Mouse (Mus musculus): ENCODE results near the gene Mrps25.
A peak's percentile ranks its signal among the peaks of the same experiment; 100 is the strongest.

Gene Mrps25

DNA sequence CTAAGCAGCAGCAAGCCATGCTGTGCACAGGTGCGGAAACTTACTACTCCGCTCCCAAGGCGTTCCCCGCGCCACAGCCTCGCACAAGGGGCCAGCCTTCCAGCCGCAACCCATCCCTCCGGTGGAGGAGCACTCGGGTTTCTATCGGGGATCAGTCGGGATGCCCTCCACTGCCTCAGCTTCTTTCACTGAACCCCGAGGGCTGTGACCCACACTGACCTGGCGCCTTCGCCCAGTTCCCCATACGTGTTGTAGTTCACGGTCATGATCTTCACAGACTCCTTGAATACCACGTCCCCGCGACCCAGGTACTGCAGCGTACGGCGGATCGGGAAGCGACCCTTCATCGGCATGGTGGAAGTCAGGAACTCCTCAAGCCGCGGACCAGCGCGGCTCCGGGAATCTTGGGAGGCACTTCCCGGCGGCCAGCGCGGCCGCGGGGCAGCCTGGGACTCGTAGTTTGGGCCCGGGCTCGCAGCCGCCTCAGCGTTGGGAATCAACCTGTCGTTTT, at the start of gene Mrps25:
TSS of gene Mrps25 (minus strand) at position 413 of the 511 bp plus-strand sequence.
- ATAC-seq (ENCODE audit: insufficient number of reproducible peaks, low FRiP score, low TSS enrichment) = peak; percentile 89

DNA sequence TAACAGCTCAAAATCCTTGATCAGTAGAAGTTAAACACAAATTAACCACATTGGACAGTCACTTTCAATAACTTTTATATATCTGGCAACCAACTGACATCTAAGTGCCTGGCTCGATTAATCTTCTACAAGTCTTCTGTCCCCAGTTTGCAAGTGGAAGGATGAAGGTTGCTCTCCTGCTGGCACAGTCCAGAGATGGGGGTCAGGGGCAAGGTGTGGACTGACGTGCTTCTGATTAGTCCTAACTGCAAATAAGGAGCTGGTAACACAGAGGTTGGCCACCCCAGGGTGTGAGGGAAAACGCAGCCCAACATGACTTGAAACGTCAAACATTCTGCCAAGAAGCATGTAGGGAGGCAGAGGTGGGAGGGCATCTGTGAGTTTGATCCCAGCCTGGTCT, 47.9 kb upstream of the Mrps25 start:
- ATAC-seq (ENCODE audit: insufficient number of reproducible peaks, low FRiP score, low TSS enrichment) = no peak

GRCm38 (mm10) chr6:92231356-92231755, 47.5 kb upstream of the Mrps25 start:
- no peak for ATAC-seq (ENCODE audit: insufficient number of reproducible peaks, low FRiP score, low TSS enrichment)

DNA sequence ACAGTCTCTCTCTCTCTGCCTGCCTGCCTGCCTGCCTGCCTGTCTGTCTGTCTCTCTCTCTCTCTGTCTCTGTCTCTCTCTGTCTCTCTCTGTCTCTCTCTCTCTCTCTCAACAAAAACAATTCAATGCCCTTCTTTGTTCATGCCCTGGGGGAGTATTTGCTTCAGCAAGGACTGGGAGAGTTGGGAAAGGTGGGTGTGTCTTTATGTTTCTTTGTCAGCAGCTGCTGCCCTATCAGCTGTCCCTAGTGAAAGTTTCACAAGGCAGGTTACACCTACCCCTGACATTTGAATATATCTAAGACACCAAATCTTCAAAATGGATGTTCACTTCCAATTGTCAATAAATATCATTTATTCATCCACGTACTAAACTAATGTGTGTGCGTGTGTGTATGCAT, 45.8 kb upstream of the Mrps25 start:
- ATAC-seq (ENCODE audit: insufficient number of reproducible peaks, low FRiP score, low TSS enrichment) = no peak

GRCm38 (mm10) chr6:92229103-92229502, 45.3 kb upstream of the Mrps25 start:
- no peak for ATAC-seq (ENCODE audit: insufficient number of reproducible peaks, low FRiP score, low TSS enrichment)

DNA sequence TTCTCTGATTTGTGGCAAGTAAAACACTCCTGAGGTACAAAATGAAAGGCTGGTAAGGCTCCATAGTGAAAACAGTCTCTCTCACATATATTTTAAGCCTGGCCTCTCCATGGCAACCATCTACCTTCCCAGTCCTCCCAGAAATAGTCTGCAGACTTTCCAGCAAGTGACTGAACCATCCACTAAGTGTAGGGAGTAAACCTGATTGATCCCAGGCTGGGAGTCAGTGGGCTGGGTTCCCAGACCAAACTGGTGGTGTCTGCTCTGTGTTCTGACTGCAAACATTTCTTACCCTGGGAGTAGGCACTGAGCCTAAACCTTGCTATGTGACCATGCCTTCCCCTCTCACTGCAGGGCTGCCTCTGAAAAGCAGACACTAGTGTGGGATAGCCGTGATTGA, 41.1 kb upstream of the Mrps25 start:
- ATAC-seq (ENCODE audit: insufficient number of reproducible peaks, low FRiP score, low TSS enrichment) = no peak

GRCm38 (mm10) chr6:92222021-92222420, 38.2 kb upstream of the Mrps25 start:
- no peak for ATAC-seq (ENCODE audit: insufficient number of reproducible peaks, low FRiP score, low TSS enrichment)

- no peak for ATAC-seq (ENCODE audit: insufficient number of reproducible peaks, low FRiP score, low TSS enrichment)
Measured at GRCm38 (mm10) chr6:92221604-92222003, 37.8 kb upstream of the Mrps25 start.

DNA sequence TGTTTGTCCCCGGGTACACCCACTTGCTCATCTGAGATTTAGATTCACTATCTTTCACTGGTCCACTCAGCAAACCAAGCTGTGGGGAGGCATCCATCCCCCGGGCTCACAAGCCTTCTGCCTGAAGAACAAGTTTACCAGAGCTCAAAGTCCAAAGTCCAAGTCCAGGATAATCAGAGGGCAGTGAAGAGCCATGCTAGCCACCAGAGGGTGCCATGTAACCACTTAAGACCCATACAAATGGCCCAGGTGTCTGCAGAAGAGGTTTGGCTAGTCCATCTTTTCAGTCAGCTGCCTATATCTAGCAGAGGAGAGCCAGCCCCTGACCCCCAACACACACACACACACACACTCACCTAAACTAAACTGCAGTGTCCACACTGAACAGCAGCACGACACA, 35.6 kb upstream of the Mrps25 start:
- no peak for ATAC-seq (ENCODE audit: insufficient number of reproducible peaks, low FRiP score, low TSS enrichment)

DNA sequence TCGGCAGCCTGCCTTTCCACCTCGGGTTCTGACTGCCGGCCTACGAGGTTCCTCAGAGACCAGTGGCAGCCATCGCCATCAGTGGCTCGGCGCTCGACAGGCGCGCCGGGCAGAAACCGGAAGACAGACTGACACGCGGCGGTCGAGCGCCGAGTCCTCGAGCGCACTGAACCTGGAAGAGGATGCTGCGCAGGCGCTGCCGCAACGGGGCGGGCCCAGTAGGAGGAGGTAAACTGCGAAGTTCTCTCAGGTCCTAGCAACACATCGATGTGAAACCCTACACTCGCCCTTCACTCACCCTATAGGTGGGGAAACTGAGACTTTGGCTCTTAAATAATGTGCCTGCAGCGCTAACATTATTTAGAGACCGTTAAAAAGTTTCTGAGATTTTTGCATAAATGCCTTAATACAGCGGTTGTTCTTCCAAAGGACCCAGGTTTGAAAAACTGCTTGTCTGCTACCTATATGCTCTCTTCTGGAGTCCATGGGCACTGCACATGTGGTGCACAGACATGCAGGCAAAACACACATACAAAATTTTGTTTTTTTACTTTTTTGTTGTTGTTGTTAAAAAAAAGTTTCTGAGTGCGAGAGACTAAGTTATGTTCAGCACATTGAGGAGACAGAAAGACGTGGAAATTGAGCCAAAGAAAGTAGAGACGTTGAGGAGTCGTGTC, 31.1 kb upstream of the Mrps25 start, which contains the start of gene Rbsn:
TSS of gene Rbsn (minus strand) at position 153 of the 677 bp plus-strand sequence.
- ATAC-seq (ENCODE audit: insufficient number of reproducible peaks, low FRiP score, low TSS enrichment) = peak; percentile 97

- peak; percentile 17; the same call in 1 of the 2 replicates for ATAC-seq (ENCODE audit: insufficient number of reproducible peaks, low FRiP score, low TSS enrichment)
Measured at GRCm38 (mm10) chr6:92214055-92214772, 30.4 kb upstream of the Mrps25 start.

DNA sequence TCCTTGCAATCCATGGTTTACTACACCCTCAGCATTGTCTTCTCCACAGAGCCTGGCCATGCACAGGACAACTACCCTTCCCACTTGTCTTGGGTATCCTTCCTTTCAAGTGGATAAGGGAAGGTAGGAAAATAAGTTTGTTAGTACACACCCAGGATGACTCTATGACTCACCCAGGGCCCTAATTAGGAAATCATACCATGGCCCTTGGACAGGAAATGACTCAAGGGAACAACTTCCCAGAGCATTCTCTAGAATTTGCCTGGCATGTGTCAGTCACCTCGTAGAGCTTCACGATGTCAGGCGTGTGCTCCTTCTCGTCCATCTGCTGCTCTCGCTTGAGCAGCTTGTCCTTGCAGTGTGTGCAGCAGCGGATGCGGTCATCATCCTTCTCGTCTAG, 15.6 kb upstream of the Mrps25 start:
- ATAC-seq (ENCODE audit: insufficient number of reproducible peaks, low FRiP score, low TSS enrichment) = no peak

- ATAC-seq (ENCODE audit: insufficient number of reproducible peaks, low FRiP score, low TSS enrichment) = peak; percentile 41
Measured at GRCm38 (mm10) chr6:92184178-92184577, 345 bp upstream of the Mrps25 start.

DNA sequence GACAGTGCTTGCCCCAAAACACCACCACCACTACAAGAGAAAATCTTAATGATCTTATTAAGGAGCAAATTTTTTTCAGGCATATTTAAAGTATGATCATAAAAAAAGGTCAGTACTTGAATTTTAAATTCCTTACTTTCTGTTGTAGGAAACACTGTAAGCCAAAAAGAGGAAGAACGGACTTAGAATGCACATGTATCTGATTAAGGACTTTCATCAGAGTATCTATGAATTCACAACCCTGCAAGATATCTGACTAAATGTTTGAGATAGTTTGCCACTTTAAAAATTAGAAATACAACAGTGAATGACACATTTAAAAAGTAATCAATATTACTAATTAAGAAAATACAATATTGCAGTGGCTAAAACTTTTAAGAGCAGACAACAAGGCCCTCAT, 7.4 kb downstream of the Mrps25 start:
- ATAC-seq (ENCODE audit: insufficient number of reproducible peaks, low FRiP score, low TSS enrichment) = no peak

GRCm38 (mm10) chr6:92162724-92163123, 21.1 kb downstream of the Mrps25 start:
- ATAC-seq (ENCODE audit: insufficient number of reproducible peaks, low FRiP score, low TSS enrichment) = no peak

DNA sequence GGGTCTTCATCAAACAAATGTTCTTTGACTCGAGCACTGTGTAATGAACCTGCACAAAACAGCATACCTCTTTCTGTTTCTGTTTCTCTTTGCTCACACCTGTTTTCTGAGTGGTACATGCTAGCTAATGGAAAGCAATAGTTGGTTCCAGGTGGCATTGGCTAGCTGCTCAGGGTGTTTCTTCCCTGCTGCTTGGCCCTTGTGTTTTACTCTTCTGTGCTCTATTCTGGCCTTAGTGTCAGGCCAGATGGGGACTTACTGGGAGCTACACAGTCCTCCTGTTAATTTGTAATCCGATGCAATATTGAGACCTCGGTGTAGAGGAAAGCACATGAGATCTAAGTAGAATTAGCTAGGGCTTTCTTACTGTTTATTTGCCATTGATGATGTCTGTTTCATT, 25.0 kb downstream of the Mrps25 start:
- peak; percentile 83 for ATAC-seq (ENCODE audit: insufficient number of reproducible peaks, low FRiP score, low TSS enrichment)

DNA sequence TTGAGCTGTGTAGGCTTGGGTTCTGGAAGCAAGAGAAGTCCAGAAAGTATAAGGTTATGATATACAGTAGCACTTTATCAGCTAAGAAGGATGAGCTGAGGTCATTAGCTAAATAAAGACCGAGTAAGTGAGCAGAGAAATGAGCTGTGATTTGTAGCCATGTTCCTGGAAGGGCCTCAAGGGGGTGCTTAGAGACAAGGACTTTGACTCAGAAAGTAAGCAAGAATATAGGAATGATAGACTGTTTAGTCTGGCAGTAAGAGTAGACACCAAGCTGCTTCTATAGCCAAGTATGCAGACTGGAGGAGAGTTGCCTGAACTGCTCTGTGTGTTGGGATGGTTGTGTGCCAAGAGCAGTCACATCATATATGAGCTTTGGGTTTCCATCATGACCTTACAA, 30.1 kb downstream of the Mrps25 start:
- no peak for ATAC-seq (ENCODE audit: insufficient number of reproducible peaks, low FRiP score, low TSS enrichment)

DNA sequence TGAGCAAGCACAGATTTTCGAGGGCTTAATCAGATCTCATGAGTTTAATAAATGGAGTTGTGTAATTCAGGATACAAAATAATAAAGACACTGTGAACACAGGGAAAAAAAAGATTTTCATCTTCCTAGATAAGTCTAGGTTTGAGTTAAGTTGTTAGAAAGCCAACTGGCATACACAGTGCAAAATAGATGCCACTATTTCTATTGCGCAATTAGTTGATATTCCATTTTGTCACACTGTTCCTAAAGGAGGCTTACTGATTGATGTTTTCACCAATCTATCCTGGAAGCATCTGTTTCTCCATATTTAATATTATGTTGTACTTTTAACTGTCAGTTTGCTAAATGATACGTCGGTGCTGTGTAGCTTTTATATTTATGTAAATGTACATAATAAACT, 38.0 kb downstream of the Mrps25 start:
- ATAC-seq (ENCODE audit: insufficient number of reproducible peaks, low FRiP score, low TSS enrichment) = no peak

- ATAC-seq (ENCODE audit: insufficient number of reproducible peaks, low FRiP score, low TSS enrichment) = no peak
Measured at GRCm38 (mm10) chr6:92136356-92136755, 47.5 kb downstream of the Mrps25 start.

- no peak for ATAC-seq (ENCODE audit: insufficient number of reproducible peaks, low FRiP score, low TSS enrichment)
Measured at GRCm38 (mm10) chr6:92133617-92134016, 50.2 kb downstream of the Mrps25 start.

- no peak for ATAC-seq (ENCODE audit: insufficient number of reproducible peaks, low FRiP score, low TSS enrichment)
Measured at GRCm38 (mm10) chr6:92132021-92132911, 51.6 kb downstream of the Mrps25 start.
